In genomic region chr5:17053935-17054334, GRCm38 (mm10) we compare ENCODE assay signal across 22 mouse cellular contexts.
DNase-seq lines count a peak whose midpoint lies in the region; ATAC-seq and TF ChIP-seq lines count a peak whose summit lies in the region.
"Had no signal": no experiment of that assay in that cellular context is flagged by ENCODE, and none has a peak within 500 bp of the region (broad histone marks: within the 10 kb centered on the region; RNA-seq: fewer than 3 reads in every experiment).

No protein-coding gene starts in this region.

- no peak overlapping the region for H3K9ac ChIP-seq in kidney, embryonic 14.5 days (ENCODE audit: low read depth, low read length)
- H3K9ac ChIP-seq in kidney, postnatal 0 days (ENCODE audit: low read depth, low read length), result no peak overlapping the region
- no peak overlapping the region for H3K9ac ChIP-seq in forebrain, embryonic 13.5 days
- no peak overlapping the region for H3K9ac ChIP-seq in forebrain, embryonic 15.5 days (replicated peaks)
- H3K9ac ChIP-seq: heart, embryonic 13.5 days; hindbrain, embryonic 15.5 days had no signal

- TF ChIP-seq CTCF in kidney, postnatal 0 days (IDR thresholded peaks at IDR 0.05; ENCODE audit: low read depth), result no peak
- TF ChIP-seq CTCF in thymus, adult 2 months (IDR thresholded peaks at IDR 0.05; ENCODE audit: borderline replicate concordance, control insufficient read depth, extremely low read depth, insufficient read depth, low read length, poor library complexity), result no peak

- no peaks in the 10 kb centered on the region for H3K9me3 ChIP-seq in kidney, embryonic 14.5 days (ENCODE audit: control insufficient read depth, low read length)
- H3K9me3 ChIP-seq in kidney, postnatal 0 days (replicated peaks; ENCODE audit: low read length), result no peaks in the 10 kb centered on the region
- no peaks in the 10 kb centered on the region for H3K9me3 ChIP-seq in forebrain, embryonic 13.5 days (replicated peaks)
- no peaks in the 10 kb centered on the region for H3K9me3 ChIP-seq in forebrain, embryonic 15.5 days
- H3K9me3 ChIP-seq: heart, embryonic 10.5 days; heart, embryonic 13.5 days; hindbrain, embryonic 15.5 days had no signal

- no peak overlapping the region for H3K27ac ChIP-seq in kidney, embryonic 14.5 days (ENCODE audit: low read depth, low read length)
- H3K27ac ChIP-seq in kidney, postnatal 0 days, result no peak overlapping the region
- H3K27ac ChIP-seq in forebrain, embryonic 13.5 days, result no peak overlapping the region
- no peak overlapping the region for H3K27ac ChIP-seq in forebrain, embryonic 15.5 days (replicated peaks)
- H3K27ac ChIP-seq in thymus, adult 2 months (ENCODE audit: control insufficient read depth, insufficient read depth, low read length), result no peak overlapping the region
- H3K27ac ChIP-seq: heart, adult 2 months; heart, embryonic 10.5 days; heart, embryonic 13.5 days; hindbrain, embryonic 15.5 days had no signal

- no peak overlapping the region for H3K4me3 ChIP-seq in kidney, embryonic 14.5 days (ENCODE audit: low read length)
- H3K4me3 ChIP-seq in kidney, postnatal 0 days (replicated peaks; ENCODE audit: low read depth, low read length), result no peak overlapping the region
- H3K4me3 ChIP-seq in forebrain, embryonic 13.5 days, result no peak overlapping the region
- no peak overlapping the region for H3K4me3 ChIP-seq in forebrain, embryonic 15.5 days
- H3K4me3 ChIP-seq in thymus, adult 2 months (ENCODE audit: control insufficient read depth, insufficient read depth, low read length), result no peak overlapping the region
- H3K4me3 ChIP-seq: heart, adult 2 months; heart, embryonic 10.5 days; heart, embryonic 13.5 days; hindbrain, embryonic 15.5 days had no signal

- no peak overlapping the region for H3K4me2 ChIP-seq in kidney, embryonic 14.5 days (replicated peaks; ENCODE audit: low read depth, low read length)
- H3K4me2 ChIP-seq in kidney, postnatal 0 days (ENCODE audit: low read length), result no peak overlapping the region
- H3K4me2 ChIP-seq in forebrain, embryonic 13.5 days, result no peak overlapping the region
- no peak overlapping the region for H3K4me2 ChIP-seq in forebrain, embryonic 15.5 days (replicated peaks)
- H3K4me2 ChIP-seq: heart, embryonic 13.5 days; hindbrain, embryonic 15.5 days had no signal

- no peaks in the 10 kb centered on the region for H3K27me3 ChIP-seq in kidney, embryonic 14.5 days (ENCODE audit: control insufficient read depth, insufficient read depth, low read length)
- no peaks in the 10 kb centered on the region for H3K27me3 ChIP-seq in kidney, postnatal 0 days (ENCODE audit: insufficient read depth, low read length)
- H3K27me3 ChIP-seq in forebrain, embryonic 13.5 days, result no peaks in the 10 kb centered on the region
- no peaks in the 10 kb centered on the region for H3K27me3 ChIP-seq in forebrain, embryonic 15.5 days
- H3K27me3 ChIP-seq in thymus, adult 2 months (ENCODE audit: control insufficient read depth, insufficient read depth, low read length), result no peaks in the 10 kb centered on the region
- H3K27me3 ChIP-seq: heart, embryonic 13.5 days; hindbrain, embryonic 15.5 days had no signal

- peak; percentile 57 for ATAC-seq in kidney, embryonic 14.5 days (ENCODE audit: low FRiP score, low TSS enrichment)
- ATAC-seq in kidney, postnatal 0 days (replicated peaks; ENCODE audit: low FRiP score, low read depth), result no peak
- ATAC-seq in forebrain, embryonic 13.5 days, result peak; percentile 61
- ATAC-seq in forebrain, embryonic 15.5 days (replicated peaks), result peak; percentile 38; the same call in 1 of the 2 replicates
- ATAC-seq: activated CD4-positive, CD25-positive, alpha-beta regulatory T cell, adult 4 months had no signal

- DNase-seq in kidney, postnatal 36 days, result no peak
- peak; percentile 39 for DNase-seq in kidney, postnatal 0 days (ENCODE audit: low spot score)
- DNase-seq in kidney, adult 11 months, result no peak
- DNase-seq in thymus, adult 2 months, result no peak
- DNase-seq in spleen, postnatal 36 days (ENCODE audit: low spot score in 2 of 2), result no peak
- DNase-seq: adrenal gland, adult 8-10 months; adrenal gland, postnatal 25 days; cerebellum, adult 18-20 months; cerebellum, adult 9-10 months; cerebellum, postnatal 14 days; gastrocnemius, postnatal 10 days; gastrocnemius, postnatal 36 days; heart, adult 2 months; heart, postnatal 14 days; heart, postnatal 4 days had no signal

- no peak for TF ChIP-seq POLR2A in thymus, adult 2 months (IDR thresholded peaks at IDR 0.05; ENCODE audit: control insufficient read depth, extremely low read depth, insufficient read depth, low read length, poor library complexity)

- WGBS in kidney, embryonic 14.5 days, result 29% methylated on average over 2 of the region's 2 CpGs
- 21% methylated on average over 2 of the region's 2 CpGs for WGBS in kidney, postnatal 0 days
- WGBS in forebrain, embryonic 13.5 days, result 58% methylated on average over 2 of the region's 2 CpGs
- 54% methylated on average over 2 of the region's 2 CpGs for WGBS in forebrain, embryonic 15.5 days
- 85% methylated on average over 2 of the region's 2 CpGs for WGBS in thymus, adult 2 months

- no peaks in the 10 kb centered on the region for H3K36me3 ChIP-seq in kidney, embryonic 14.5 days (ENCODE audit: control insufficient read depth, insufficient read depth, low read length)
- no peaks in the 10 kb centered on the region for H3K36me3 ChIP-seq in kidney, postnatal 0 days (ENCODE audit: insufficient read depth, low read length)
- H3K36me3 ChIP-seq in forebrain, embryonic 13.5 days (ENCODE audit: poor library complexity, severe bottlenecking), result no peaks in the 10 kb centered on the region
- H3K36me3 ChIP-seq in forebrain, embryonic 15.5 days, result no peaks in the 10 kb centered on the region
- H3K36me3 ChIP-seq in thymus, adult 2 months (ENCODE audit: control insufficient read depth, insufficient read depth, low read length), result no peaks in the 10 kb centered on the region
- H3K36me3 ChIP-seq: heart, embryonic 10.5 days; heart, embryonic 13.5 days; hindbrain, embryonic 15.5 days had no signal

- H3K4me1 ChIP-seq in kidney, embryonic 14.5 days (ENCODE audit: control insufficient read depth, insufficient read depth, low read length), result no peaks in the 10 kb centered on the region
- H3K4me1 ChIP-seq in kidney, postnatal 0 days (replicated peaks; ENCODE audit: insufficient read depth, low read length), result no peaks in the 10 kb centered on the region
- H3K4me1 ChIP-seq in forebrain, embryonic 13.5 days, result no peaks in the 10 kb centered on the region
- no peaks in the 10 kb centered on the region for H3K4me1 ChIP-seq in forebrain, embryonic 15.5 days
- no peaks in the 10 kb centered on the region for H3K4me1 ChIP-seq in thymus, adult 2 months (replicated peaks; ENCODE audit: control insufficient read depth, insufficient read depth, low read length)
- H3K4me1 ChIP-seq: heart, embryonic 10.5 days; heart, embryonic 13.5 days; hindbrain, embryonic 15.5 days had no signal
